Mouse (Mus musculus) bone marrow macrophage, adult 2 months (primary cell): ENCODE results near the gene Adi1. TPM values are rescaled to one million over a fixed set of nuclear protein-coding genes. Genes with fewer than 3 reads are reported as not detected.

Experiments used
- H3K27ac ChIP-seq: 2 replicates; pipeline ENCODE4 v1.5.1; 2012; ENCODE audit warnings: low read depth, low read length; ENCODE audit not compliant: insufficient read depth
- H3K4me1 ChIP-seq: 2 replicates; pipeline ENCODE4 v1.6.1; 2012; ENCODE audit warnings: low read length; ENCODE audit not compliant: control insufficient read depth, insufficient read depth
- H3K4me3 ChIP-seq: 2 replicates; pipeline ENCODE4 v1.5.1; 2012; ENCODE audit warnings: mild to moderate bottlenecking, low read length, moderate library complexity; ENCODE audit not compliant: insufficient read depth
- CTCF ChIP-seq: IDR thresholded peaks from 2 replicates; pipeline ENCODE4 v1.5.1; 2012; ENCODE audit warnings: low read depth, mild to moderate bottlenecking, low read length, moderate library complexity
- POLR2A ChIP-seq: IDR thresholded peaks from 2 replicates; pipeline ENCODE4 v1.6.1; 2012; ENCODE audit warnings: mild to moderate bottlenecking, low read depth, low read length, borderline replicate concordance
- polyA plus RNA-seq: library from polyadenylated mRNA; stranded (reverse); fragments of >200 nt; gene quantifications from 2 replicates; pipeline ENCODE4 v1.2.4, GENCODE M21; 2012; ENCODE audit not compliant: missing spikeins, insufficient read depth, insufficient read length

Adi1 gene
- polyA plus RNA-seq, 1 experiment, result 38.8 TPM

DNA sequence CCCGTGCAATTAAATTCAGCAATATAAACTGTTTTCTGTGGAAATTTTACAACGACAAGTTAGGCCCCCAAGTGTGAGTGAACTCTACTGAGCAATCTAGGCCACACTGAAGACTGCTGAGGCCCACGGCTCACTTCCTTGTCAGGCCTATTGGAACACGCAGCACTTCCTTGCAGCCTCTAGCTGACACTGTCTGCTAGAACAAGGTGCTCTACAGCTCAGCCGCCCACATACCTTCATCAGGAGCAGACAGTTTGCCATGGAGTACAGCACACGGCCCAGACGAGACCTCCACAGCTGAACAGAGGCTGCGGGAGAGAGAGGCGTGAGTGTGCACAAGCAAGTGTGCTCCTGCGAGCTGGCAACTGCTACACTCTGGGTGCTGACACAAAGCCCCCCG, 26.3 kb downstream of the Adi1 start:
- Histone ChIP-seq H3K4me3 (no peak overlapping the region), H3K4me1 (no peaks in the 10 kb centered on the region)
- TF ChIP-seq POLR2A (no peak), CTCF (no peak)

DNA sequence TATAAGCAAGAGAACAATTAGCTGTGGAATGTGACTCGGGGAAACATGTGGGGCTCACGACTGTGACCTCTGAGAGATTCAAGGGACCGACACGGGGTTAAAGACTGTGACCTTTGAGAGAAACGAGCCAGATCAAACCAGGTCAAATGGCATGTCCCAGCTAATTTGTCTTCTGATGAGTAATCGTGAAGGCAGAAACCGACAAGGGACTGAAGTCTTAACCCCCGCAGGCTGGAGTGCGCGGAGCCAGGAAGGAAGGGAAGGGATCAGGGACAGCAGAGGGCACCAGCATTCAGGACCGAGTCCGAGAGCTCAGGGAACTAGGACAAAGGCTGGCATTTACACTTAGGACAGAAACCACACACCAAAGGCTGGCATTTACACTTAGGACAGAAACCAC, 29.4 kb downstream of the Adi1 start:
- no peaks in the 10 kb centered on the region for H3K4me1 ChIP-seq
- no peak overlapping the region for H3K4me3 ChIP-seq

More for the DNA sequence above, 26.3 kb downstream of the Adi1 start:
- no peak overlapping the region for H3K27ac ChIP-seq

DNA sequence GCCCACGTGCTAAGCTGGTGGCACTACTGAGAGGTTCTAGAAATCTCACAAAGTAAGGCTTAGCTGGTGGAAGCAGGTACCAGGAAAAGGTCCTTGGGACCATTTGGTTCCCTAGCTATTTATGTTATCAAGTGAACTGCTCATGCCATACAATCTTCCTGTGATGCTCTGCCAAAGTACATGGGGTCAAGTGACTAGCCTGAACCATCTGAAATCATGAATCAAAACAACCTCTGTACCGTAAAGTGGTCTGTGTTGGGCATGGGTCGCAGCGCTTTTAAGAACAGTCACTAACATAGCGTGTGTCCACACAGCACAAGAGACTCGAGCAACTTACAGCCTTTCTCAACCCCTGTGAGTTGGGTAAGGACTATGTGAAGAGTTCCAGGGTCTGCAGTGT, 30.2 kb downstream of the Adi1 start:
- Histone ChIP-seq H3K27ac (no peak overlapping the region), H3K4me1 (no peaks in the 10 kb centered on the region), H3K4me3 (no peak overlapping the region)
- TF ChIP-seq POLR2A (no peak), CTCF (no peak)

More for the DNA sequence above, 29.4 kb downstream of the Adi1 start:
- TF ChIP-seq CTCF (no peak), POLR2A (no peak)
- no peak overlapping the region for H3K27ac ChIP-seq

DNA sequence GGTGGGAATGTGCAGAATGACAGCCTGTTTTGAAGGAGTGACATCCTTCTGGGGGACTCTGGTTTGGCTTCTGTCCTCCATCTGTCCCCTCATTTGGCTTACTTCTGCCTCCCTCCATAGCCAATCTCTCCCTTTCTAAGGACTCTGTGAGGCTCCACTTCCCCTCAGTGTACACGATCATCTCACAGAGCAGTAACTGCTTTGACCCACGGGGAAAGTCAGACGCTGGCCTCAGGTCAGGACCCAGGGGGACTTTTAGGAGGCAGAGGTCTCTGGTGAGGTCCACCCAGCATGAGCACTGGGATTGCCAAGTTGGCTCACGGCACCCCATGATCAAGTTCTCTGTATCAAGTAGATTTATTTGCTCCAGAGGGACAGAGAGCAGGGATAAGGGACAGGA, 33.1 kb downstream of the Adi1 start:
- H3K27ac ChIP-seq, result no peak overlapping the region
- H3K4me3 ChIP-seq, result no peak overlapping the region
- TF ChIP-seq CTCF (no peak), POLR2A (no peak)
- H3K4me1 ChIP-seq, result 0 out of 2 replicates have a peak, but pooled peaks cover 2% of the 10 kb centered on the region

DNA sequence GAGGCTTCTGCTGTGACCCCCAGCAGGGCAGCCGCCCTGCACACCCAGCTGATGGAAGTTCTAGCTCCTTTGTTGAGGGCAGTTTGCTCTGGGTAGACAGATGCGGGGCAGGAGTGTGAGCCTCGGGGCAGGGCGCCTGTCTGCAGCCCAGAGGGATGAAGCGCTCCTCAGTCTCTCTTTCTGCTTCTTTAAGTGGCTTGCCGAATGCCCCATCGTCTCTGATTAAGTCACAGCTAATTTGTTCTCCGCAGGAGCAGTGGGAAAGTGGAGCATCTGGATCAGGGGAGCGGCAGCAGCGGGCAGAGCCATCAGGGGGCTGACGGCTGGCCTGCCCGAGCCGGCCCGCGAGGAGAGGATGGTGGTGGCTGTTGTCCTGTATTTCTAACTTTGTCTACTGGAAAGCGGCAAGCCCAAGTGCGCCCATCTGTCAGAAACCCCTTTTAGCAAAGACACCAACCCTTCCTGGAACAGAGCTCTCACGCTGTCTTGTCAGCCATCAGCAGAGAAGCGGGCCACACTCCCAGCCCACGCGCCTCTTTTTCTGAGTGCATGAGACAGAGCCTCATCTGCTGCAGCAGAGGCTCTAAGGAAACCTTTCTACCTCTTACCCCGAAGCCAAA, 35.6 kb downstream of the Adi1 start:
- no peak overlapping the region for H3K27ac ChIP-seq
- H3K4me1 ChIP-seq, result 0 out of 2 replicates have a peak, but pooled peaks cover 2% of the 10 kb centered on the region
- no peak overlapping the region for H3K4me3 ChIP-seq
- TF ChIP-seq POLR2A, result no peak
- TF ChIP-seq CTCF, result no peak

DNA sequence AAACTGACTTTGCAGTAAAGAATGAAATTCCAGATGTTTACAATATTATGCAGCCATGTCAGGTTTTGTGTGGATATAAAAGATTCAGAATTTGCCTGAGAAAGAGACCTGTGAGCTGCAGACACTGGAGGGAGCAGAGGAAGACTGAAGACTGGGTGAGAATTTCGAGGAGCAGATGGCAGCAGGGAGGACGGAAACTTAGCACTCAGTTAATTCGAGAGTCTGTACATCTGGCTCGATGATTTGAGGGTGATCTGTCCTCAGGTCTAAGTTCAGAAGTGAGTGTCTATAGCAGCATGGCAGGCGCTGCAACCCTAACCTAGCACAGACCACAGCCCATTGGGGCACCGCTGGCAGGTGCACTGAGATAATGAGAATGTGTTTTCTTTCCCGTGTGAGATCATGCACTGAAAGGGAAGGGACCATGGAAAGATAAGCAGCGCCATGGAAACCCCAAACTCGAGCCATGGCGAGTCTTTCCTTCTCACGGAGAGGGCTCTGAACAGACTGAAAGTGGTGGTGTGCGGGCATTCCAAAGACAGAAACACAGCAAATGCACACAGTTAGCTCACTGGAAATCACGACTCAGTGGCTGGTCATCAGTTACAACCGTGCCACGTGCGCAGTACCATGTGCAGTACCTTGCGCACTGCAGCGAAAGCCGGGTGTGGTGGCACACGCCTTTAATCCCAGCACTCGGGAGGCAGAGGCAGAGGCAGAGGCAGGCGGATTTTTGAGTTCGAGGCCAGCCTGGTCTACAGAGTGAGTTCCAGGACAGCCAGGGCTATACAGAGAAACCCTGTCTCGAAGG, 40.0 kb downstream of the Adi1 start:
- Histone ChIP-seq H3K27ac (no peak overlapping the region), H3K4me3 (no peak overlapping the region), H3K4me1 (0 out of 2 replicates have a peak, but pooled peaks cover 2% of the 10 kb centered on the region)
- TF ChIP-seq POLR2A (no peak), CTCF (no peak)

DNA sequence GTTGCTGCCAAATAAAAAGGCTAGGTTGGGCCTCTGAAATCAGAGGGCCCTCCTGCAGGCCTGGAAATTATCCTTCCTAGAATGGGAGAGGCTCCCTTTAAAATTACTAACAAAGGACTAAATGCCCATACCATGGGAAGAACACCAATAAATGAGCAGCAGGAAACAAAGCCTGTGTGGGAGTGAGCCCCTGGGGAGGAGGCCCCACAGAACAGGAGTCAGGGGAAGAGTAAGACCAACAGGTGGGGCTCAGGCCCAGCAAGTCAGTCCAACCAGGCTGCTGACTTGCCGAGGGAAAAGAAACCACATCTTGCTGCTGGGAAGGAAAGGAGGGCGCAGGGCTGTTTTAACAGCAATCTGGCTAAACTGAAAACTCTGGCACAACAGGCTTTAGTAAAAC, 42.0 kb downstream of the Adi1 start:
- H3K27ac ChIP-seq, result no peak overlapping the region
- TF ChIP-seq POLR2A, result no peak
- H3K4me3 ChIP-seq, result no peak overlapping the region
- H3K4me1 ChIP-seq, result 0 out of 2 replicates have a peak, but pooled peaks cover 2% of the 10 kb centered on the region

DNA sequence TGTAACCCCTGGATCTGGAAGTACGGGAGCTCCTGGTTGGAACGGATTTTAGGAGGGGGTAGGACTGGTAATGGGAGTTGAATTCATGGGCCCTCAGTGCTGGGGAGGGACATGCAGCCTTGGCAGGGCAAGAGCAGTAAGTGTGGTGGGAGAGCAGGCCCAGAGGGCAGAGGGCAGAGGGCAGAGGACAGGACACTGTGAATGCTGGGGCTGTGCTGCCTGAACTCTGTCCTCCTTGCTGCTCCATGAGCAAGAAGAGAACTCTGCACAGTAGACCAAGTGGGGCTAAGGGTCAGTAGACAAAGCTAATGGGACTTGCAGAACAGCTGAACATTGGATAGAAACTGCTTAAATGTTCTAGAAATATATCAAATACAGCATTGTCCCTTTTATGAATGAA, 43.1 kb downstream of the Adi1 start:
- Histone ChIP-seq H3K27ac (no peak overlapping the region), H3K4me1 (0 out of 2 replicates have a peak, but pooled peaks cover 3% of the 10 kb centered on the region), H3K4me3 (no peak overlapping the region)
- TF ChIP-seq POLR2A (no peak), CTCF (no peak)

DNA sequence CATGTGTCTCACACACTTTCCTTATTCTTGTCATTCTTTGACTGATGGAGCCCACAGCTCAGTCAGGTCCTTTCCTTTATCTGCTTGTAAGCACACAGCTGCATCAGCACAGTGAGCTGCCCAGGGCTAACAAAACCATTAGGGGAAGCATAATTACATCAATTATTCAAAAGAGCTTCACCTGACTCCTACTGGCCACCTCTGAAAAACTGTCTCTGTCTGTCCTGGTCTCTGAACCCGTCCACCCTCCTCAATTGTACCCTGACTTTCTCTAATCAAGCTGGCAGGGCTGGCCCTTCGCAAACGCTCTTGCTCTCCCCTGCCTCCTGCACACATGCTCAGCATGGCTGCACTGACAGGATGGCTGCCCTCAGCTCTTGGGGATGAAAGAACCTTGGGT, 49.3 kb downstream of the Adi1 start:
- no peak overlapping the region for H3K4me3 ChIP-seq
- no peak overlapping the region for H3K27ac ChIP-seq
- peaks cover 19% of the 10 kb centered on the region for H3K4me1 ChIP-seq
- TF ChIP-seq CTCF, result no peak
- no peak for TF ChIP-seq POLR2A

DNA sequence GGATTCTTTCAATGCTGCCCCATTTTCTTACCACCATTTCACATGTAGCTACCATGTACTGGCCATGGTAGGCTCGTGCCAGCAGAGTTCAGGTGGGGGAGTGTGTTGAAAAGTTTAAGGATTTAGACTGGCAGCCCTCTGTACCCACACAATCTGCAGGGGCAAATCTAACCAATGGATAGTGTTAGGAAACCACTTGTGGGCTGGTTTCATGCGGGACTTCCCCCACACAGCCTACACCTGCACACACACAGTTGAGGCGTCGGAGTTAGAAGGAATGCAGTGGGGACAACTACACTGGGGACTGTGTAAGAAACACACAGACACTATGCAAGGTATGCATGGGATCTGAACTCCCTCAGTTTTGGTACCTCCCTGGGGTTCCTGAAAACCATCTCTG, 51.2 kb downstream of the Adi1 start:
- Histone ChIP-seq H3K4me3 (no peak overlapping the region), H3K27ac (no peak overlapping the region), H3K4me1 (peaks cover 19% of the 10 kb centered on the region)
- no peak for TF ChIP-seq POLR2A
